Mouse (Mus musculus) sigmoid colon, adult 10 weeks (tissue): ENCODE measurements around the gene Rtn4ip1. TPM values are rescaled to one million over a fixed set of nuclear protein-coding genes. Genes with fewer than 3 reads are reported as not detected.

ENCODE experiments used
- polyA plus RNA-seq: library from polyadenylated mRNA; stranded (reverse); fragments of 350-450 nt; fragmentation: Illumina TruSeq; extraction: RNeasy Lipid Tissue Mini Kit (QIAGEN cat#74804); gene quantifications from one replicate; pipeline ENCODE4 v1.2.3, GENCODE M21; 2014; ENCODE audit warnings: low read depth, low replicate concordance

Gene Rtn4ip1
- polyA plus RNA-seq = 13.6 TPM

GRCm38 (mm10) chr10:43901578-43902194 is at the start of gene Rtn4ip1, which contains the start of gene Qrsl1:
Rtn4ip1 (plus strand) TSS chr10:43901807.
Qrsl1 (minus strand) TSS chr10:43901745.

Other genes starting within 250 kb of the Rtn4ip1 start
- 39.7 TPM for gene Qrsl1, start 62 bp upstream of the Rtn4ip1 start, polyA plus RNA-seq
- 32.6 TPM for gene Crybg1, start 247.0 kb downstream of the Rtn4ip1 start, polyA plus RNA-seq